Mouse (Mus musculus) forebrain, embryonic 12.5 days (tissue): Measurements from ENCODE around the gene Atxn7l1. TPM values are rescaled to one million over a fixed set of nuclear protein-coding genes. Genes with fewer than 3 reads are reported as not detected.

Source experiments
- ATAC-seq: fragments of 200-750 bp; cut with Nextera tagmentation; 2 replicates; pipeline ENCODE4 v1.8.0; 2017; ENCODE audit warnings: moderate TSS enrichment; ENCODE audit not compliant: low FRiP score
- H3K27ac ChIP-seq: fragments of 300-500 bp; sonication (generic); 2 replicates; pipeline ENCODE4 v1.5.1; 2016; ENCODE audit warnings: mild to moderate bottlenecking
- H3K27me3 ChIP-seq: fragments of 300-500 bp; sonication (generic); 2 replicates; pipeline ENCODE4 v1.6.1; 2016; ENCODE audit warnings: mild to moderate bottlenecking
- H3K36me3 ChIP-seq: fragments of 300-500 bp; sonication (generic); replicated peaks from 2 replicates; pipeline ENCODE4 v1.6.1; 2016; ENCODE audit warnings: mild to moderate bottlenecking
- H3K4me1 ChIP-seq: fragments of 300-500 bp; sonication (generic); 2 replicates; pipeline ENCODE4 v1.6.1; 2016
- H3K4me2 ChIP-seq: fragments of 300-500 bp; sonication (generic); 2 replicates; pipeline ENCODE4 v1.6.1; 2016; ENCODE audit warnings: mild to moderate bottlenecking, moderate library complexity
- H3K4me3 ChIP-seq: fragments of 300-500 bp; sonication (generic); replicated peaks from 2 replicates; pipeline ENCODE4 v1.5.1; 2016; ENCODE audit warnings: mild to moderate bottlenecking
- H3K9ac ChIP-seq: fragments of 300-500 bp; sonication (generic); 2 replicates; pipeline ENCODE4 v1.6.1; 2016; ENCODE audit warnings: mild to moderate bottlenecking
- H3K9me3 ChIP-seq: fragments of 300-500 bp; sonication (generic); 2 replicates; pipeline ENCODE4 v1.6.1; 2016
- WGBS: fragments of 180-500 bp; shearing (Covaris S2); methylation state at CpG from one replicate; pipeline ENCODE4 v1.1.7; 2016; 5-methylcytosine and 5-hydroxymethylcytosine counted together
- polyA plus RNA-seq: library from polyadenylated mRNA; unstranded; fragments of >200 nt; fragmentation: Nextera tagmentation; extraction: Ambion mirVana; gene quantifications from 2 replicates; pipeline ENCODE4 v1.2.1, GENCODE M21; 2016

The Atxn7l1 gene
- polyA plus RNA-seq, 1 experiment from 2014 or later, result 12.8 TPM

- Histone ChIP-seq H3K27ac (peak overlapping the region; percentile 82), H3K36me3 (0 out of 2 replicates have a peak, but pooled peaks cover 3% of the 10 kb centered on the region), H3K9me3 (no peaks in the 10 kb centered on the region), H3K4me3 (no peak overlapping the region), H3K27me3 (0 out of 2 replicates have a peak, but pooled peaks cover 4% of the 10 kb centered on the region), H3K9ac (no peak overlapping the region), H3K4me1 (peaks cover 48% of the 10 kb centered on the region), H3K4me2 (no peak overlapping the region)
- ATAC-seq, result peak; percentile 5; the same call in 1 of the 2 replicates
- WGBS, result 58% methylated on average over 5 of the region's 5 CpGs
Measured at GRCm38 (mm10) chr12:33220081-33220480, 72.6 kb downstream of the Atxn7l1 start.

DNA sequence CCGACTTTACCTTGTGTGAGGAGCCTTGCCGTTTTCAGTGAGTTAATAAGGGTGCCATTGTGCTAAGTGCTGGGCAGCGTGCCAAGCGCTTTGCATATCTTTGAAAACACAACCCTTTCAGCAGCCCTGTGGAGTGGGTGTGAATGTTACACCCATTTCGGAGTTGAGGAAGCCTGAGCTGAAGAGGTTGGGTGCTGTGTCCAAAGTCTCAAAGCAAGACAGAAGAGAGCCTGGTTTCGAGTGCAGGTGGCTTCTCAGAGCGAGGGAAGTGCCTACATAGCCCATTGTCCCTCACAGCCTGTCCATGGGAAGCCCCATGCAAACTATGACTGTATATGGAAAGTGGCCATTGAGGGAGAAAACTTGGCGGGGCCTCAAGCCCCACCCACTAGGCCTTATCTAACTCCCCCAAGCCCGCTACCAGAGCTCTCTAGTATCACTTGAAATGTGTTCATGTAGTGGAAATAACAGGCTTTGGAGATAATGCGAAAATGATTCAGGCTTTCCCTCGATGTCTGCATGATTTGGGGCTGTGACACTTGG is 73.1 kb downstream of the Atxn7l1 start:
- 34% methylated on average over 11 of the region's 11 CpGs for WGBS
- Histone ChIP-seq H3K4me1 (peaks cover 53% of the 10 kb centered on the region), H3K4me2 (peak overlapping the region; percentile 25), H3K4me3 (no peak overlapping the region), H3K27ac (peak overlapping the region; percentile 82), H3K36me3 (0 out of 2 replicates have a peak, but pooled peaks cover 3% of the 10 kb centered on the region), H3K27me3 (0 out of 2 replicates have a peak, but pooled peaks cover 4% of the 10 kb centered on the region), H3K9ac (no peak overlapping the region), H3K9me3 (no peaks in the 10 kb centered on the region)
- peak; percentile 66 for ATAC-seq

DNA sequence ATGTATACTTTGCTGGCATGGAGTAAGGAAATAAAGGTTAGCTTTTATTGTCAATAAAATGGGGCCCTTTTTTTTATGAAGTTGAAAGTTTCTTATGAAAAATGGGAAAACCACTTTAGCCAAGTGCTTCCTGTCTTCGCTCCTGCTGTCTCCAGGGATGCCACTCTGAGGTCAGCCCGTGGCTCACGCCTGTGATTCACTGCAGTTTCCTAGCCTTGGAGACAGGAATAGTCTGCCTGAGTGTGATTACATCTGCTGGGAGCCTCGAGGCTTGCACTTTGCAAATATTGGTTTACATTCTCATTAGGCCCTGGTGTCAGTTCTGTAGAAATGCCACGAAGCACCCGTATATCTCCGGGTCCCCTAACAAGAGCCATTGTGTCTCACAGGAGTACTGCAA is 74.7 kb downstream of the Atxn7l1 start:
- H3K27ac ChIP-seq, result no peak overlapping the region
- H3K4me1 ChIP-seq, result peaks cover 66% of the 10 kb centered on the region

DNA sequence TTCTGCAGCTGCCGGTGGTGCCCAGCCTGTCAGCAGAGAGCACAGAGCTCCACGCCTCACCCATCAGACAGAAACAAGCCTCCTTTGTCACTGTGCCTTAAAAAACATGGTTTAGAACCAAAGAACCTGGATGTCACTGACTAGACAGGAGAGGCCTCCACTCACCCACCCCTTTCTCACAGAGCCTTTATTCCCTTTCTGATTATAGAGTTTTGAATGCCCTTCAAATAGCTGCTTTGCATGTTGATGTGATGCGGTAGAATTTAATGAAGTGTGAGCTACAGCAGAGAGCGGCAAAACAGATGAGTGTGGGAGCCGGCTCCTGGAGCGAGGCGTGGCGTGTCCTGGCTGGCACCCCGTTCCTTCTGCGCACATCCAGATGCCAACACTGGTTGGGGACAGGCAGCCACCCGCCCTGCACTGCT is 77.6 kb downstream of the Atxn7l1 start:
- H3K4me2 ChIP-seq, result peak overlapping the region; percentile 29
- peak overlapping the region; percentile 86 for H3K27ac ChIP-seq
- peaks cover 56% of the 10 kb centered on the region for H3K4me1 ChIP-seq
- no peaks in the 10 kb centered on the region for H3K9me3 ChIP-seq
- no peak overlapping the region for H3K4me3 ChIP-seq
- no peak overlapping the region for H3K9ac ChIP-seq
- WGBS, result 10% methylated on average over 11 of the region's 11 CpGs
- no peaks in the 10 kb centered on the region for H3K36me3 ChIP-seq
- no peaks in the 10 kb centered on the region for H3K27me3 ChIP-seq
- ATAC-seq, result peak; percentile 86

More for the DNA sequence above, 74.7 kb downstream of the Atxn7l1 start:
- H3K27me3 ChIP-seq, result no peaks in the 10 kb centered on the region
- no peak for ATAC-seq
- H3K36me3 ChIP-seq, result 0 out of 2 replicates have a peak, but pooled peaks cover 3% of the 10 kb centered on the region
- 84% methylated on average over 7 of the region's 7 CpGs for WGBS
- no peak overlapping the region for H3K9ac ChIP-seq
- H3K4me3 ChIP-seq, result no peak overlapping the region
- H3K9me3 ChIP-seq, result no peaks in the 10 kb centered on the region
- H3K4me2 ChIP-seq, result no peak overlapping the region

- H3K9ac ChIP-seq, result no peak overlapping the region
- H3K27me3 ChIP-seq, result no peaks in the 10 kb centered on the region
- no peaks in the 10 kb centered on the region for H3K9me3 ChIP-seq
- H3K4me3 ChIP-seq, result no peak overlapping the region
- H3K4me1 ChIP-seq, result peaks cover 48% of the 10 kb centered on the region
- no peaks in the 10 kb centered on the region for H3K36me3 ChIP-seq
- 0 out of 2 replicates have a peak overlapping the region, but pooled peaks have one; percentile 13 for H3K27ac ChIP-seq
- H3K4me2 ChIP-seq, result no peak overlapping the region
- WGBS, result 67% methylated on average over 1 of the region's 1 CpGs
- no peak for ATAC-seq
Measured at GRCm38 (mm10) chr12:33225978-33226377, 78.5 kb downstream of the Atxn7l1 start.

DNA sequence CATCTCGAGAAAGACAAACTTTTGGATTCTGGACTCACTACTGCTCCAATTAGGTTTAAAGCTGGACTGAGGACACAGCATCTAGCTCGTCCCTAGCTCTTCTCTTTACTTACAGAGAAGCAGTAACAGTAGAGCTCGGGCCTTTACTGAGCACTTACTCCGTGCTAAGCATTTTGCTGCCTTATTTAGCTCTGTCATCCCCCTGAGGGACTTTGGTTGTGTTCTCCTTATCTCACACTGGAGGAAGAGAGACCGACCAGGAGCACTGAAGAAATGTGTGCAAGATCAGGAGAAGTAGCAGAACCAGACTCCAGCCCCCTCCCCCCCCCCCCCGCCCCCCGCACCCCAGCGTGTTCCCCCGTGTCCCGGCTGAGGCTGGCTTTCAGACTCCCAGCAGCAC is 79.1 kb downstream of the Atxn7l1 start:
- no peaks in the 10 kb centered on the region for H3K27me3 ChIP-seq
- no peak overlapping the region for H3K4me2 ChIP-seq
- H3K4me3 ChIP-seq, result no peak overlapping the region
- ATAC-seq, result no peak
- H3K9ac ChIP-seq, result no peak overlapping the region
- no peaks in the 10 kb centered on the region for H3K9me3 ChIP-seq
- WGBS, result 85% methylated on average over 5 of the region's 10 CpGs
- H3K4me1 ChIP-seq, result peaks cover 46% of the 10 kb centered on the region
- H3K27ac ChIP-seq, result no peak overlapping the region
- no peaks in the 10 kb centered on the region for H3K36me3 ChIP-seq

GRCm38 (mm10) chr12:33235314-33235713 is 87.8 kb downstream of the Atxn7l1 start:
- Histone ChIP-seq H3K27me3 (no peaks in the 10 kb centered on the region), H3K36me3 (no peaks in the 10 kb centered on the region), H3K4me1 (peaks cover 5% of the 10 kb centered on the region; the same call in 1 of the 2 replicates), H3K4me3 (no peak overlapping the region), H3K9me3 (no peaks in the 10 kb centered on the region), H3K27ac (no peak overlapping the region), H3K4me2 (no peak overlapping the region), H3K9ac (no peak overlapping the region)
- ATAC-seq, result no peak
- WGBS, result 90% methylated on average over 4 of the region's 4 CpGs

GRCm38 (mm10) chr12:33235771-33236323 is 88.4 kb downstream of the Atxn7l1 start:
- Histone ChIP-seq H3K4me1 (peaks cover 5% of the 10 kb centered on the region; the same call in 1 of the 2 replicates), H3K9ac (no peak overlapping the region)
- WGBS, result 79% methylated on average over 13 of the region's 13 CpGs

DNA sequence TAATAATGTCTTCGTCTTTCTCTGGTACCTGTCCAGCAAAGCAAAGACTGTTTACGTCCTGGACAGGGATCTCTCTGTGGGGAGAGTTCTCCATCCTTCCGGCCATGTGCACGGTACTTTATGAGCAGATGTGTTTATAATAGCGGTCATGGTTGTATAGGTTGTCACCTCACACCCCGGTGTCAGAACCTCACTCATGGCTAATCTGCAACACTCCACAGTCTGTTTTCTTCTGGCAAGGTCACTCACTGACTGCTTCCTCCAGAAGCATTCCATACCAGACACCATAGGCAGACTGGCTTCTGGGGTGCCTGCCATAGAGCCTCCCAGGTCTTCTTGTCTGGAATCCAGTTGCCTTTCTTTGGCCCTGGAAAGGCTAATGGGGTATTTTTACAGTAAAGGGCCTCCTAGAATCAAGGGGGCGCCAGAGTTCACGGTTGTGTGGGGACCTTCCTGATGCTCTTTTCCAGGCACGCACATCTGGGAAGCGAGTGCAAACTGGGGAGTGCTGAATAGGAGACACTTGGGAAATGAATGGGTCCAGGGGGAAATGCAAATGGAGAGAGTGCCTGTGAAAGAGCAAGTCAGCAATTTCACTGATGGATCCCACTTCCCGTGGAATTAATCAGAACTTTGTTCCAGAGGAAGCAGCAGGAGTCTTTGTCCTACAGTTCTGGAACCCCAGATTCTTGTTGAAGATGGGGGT is 89.0 kb downstream of the Atxn7l1 start:
- Histone ChIP-seq H3K9ac (no peak overlapping the region), H3K36me3 (no peaks in the 10 kb centered on the region), H3K9me3 (no peaks in the 10 kb centered on the region), H3K4me1 (peaks cover 5% of the 10 kb centered on the region; the same call in 1 of the 2 replicates), H3K4me2 (no peak overlapping the region), H3K27me3 (no peaks in the 10 kb centered on the region), H3K27ac (no peak overlapping the region), H3K4me3 (no peak overlapping the region)
- WGBS, result 85% methylated on average over 11 of the region's 11 CpGs
- ATAC-seq, result no peak

More at GRCm38 (mm10) chr12:33235771-33236323, 88.4 kb downstream of the Atxn7l1 start:
- no peaks in the 10 kb centered on the region for H3K9me3 ChIP-seq
- H3K27ac ChIP-seq, result no peak overlapping the region
- no peaks in the 10 kb centered on the region for H3K36me3 ChIP-seq
- no peaks in the 10 kb centered on the region for H3K27me3 ChIP-seq
- H3K4me2 ChIP-seq, result no peak overlapping the region
- ATAC-seq, result no peak
- no peak overlapping the region for H3K4me3 ChIP-seq

GRCm38 (mm10) chr12:33237108-33237507 is 89.6 kb downstream of the Atxn7l1 start:
- Histone ChIP-seq H3K36me3 (no peaks in the 10 kb centered on the region), H3K4me3 (no peak overlapping the region), H3K9ac (no peak overlapping the region), H3K4me1 (peaks cover 5% of the 10 kb centered on the region; the same call in 1 of the 2 replicates), H3K27me3 (no peaks in the 10 kb centered on the region), H3K9me3 (no peaks in the 10 kb centered on the region), H3K27ac (no peak overlapping the region), H3K4me2 (no peak overlapping the region)
- no peak for ATAC-seq
- 91% methylated on average over 5 of the region's 5 CpGs for whole genome bisulfite sequencing

- Histone ChIP-seq H3K4me2 (no peak overlapping the region), H3K27me3 (no peaks in the 10 kb centered on the region), H3K9ac (no peak overlapping the region), H3K36me3 (no peaks in the 10 kb centered on the region), H3K9me3 (no peaks in the 10 kb centered on the region), H3K4me1 (peaks cover 40% of the 10 kb centered on the region), H3K4me3 (no peak overlapping the region), H3K27ac (no peak overlapping the region)
- WGBS, result 87% methylated on average over 8 of the region's 8 CpGs
- no peak for ATAC-seq
Measured at GRCm38 (mm10) chr12:33242679-33243078, 95.2 kb downstream of the Atxn7l1 start.

GRCm38 (mm10) chr12:33244132-33244875 is 96.8 kb downstream of the Atxn7l1 start:
- H3K9ac ChIP-seq, result no peak overlapping the region
- ATAC-seq, result no peak
- H3K9me3 ChIP-seq, result no peaks in the 10 kb centered on the region
- no peak overlapping the region for H3K27ac ChIP-seq
- peaks cover 40% of the 10 kb centered on the region for H3K4me1 ChIP-seq
- 79% methylated on average over 15 of the region's 15 CpGs for WGBS
- no peaks in the 10 kb centered on the region for H3K27me3 ChIP-seq
- no peak overlapping the region for H3K4me3 ChIP-seq
- no peaks in the 10 kb centered on the region for H3K36me3 ChIP-seq
- H3K4me2 ChIP-seq, result no peak overlapping the region
